Mouse (Mus musculus) right cerebral cortex, adult 2 months (tissue): ENCODE results near the gene Fam76a.

Experiments used
- DNase-seq, 2 experiments: peaks; one replicate each; pipeline ENCODE4 v3.0.0; 2021 to 2022; ENCODE audit warnings: low spot score in 2 of 2

Fam76a gene

GRCm38 (mm10) chr4:132922558-132923008 lies at the start of gene Fam76a:
Gene Fam76a (minus strand): TSS chr4:132922558.
- DNase-seq = peak; percentile 100

- DNase-seq = no peak
These were observed 49.7 kb upstream of the Fam76a start for GRCm38 (mm10) chr4:132972101-132972500.

- no peak for DNase-seq
These were observed 49.2 kb upstream of the Fam76a start for GRCm38 (mm10) chr4:132971601-132972000.

GRCm38 (mm10) chr4:132968105-132968938 lies 46.0 kb upstream of the Fam76a start:
- DNase-seq = no peak

GRCm38 (mm10) chr4:132964473-132964872 lies 42.1 kb upstream of the Fam76a start:
- no peak for DNase-seq

GRCm38 (mm10) chr4:132964064-132964463 lies 41.7 kb upstream of the Fam76a start:
- no peak for DNase-seq

GRCm38 (mm10) chr4:132963436-132963835 lies 41.1 kb upstream of the Fam76a start:
- no peak for DNase-seq

GRCm38 (mm10) chr4:132962628-132963027 lies 40.3 kb upstream of the Fam76a start:
- no peak for DNase-seq

GRCm38 (mm10) chr4:132961866-132962265 lies 39.5 kb upstream of the Fam76a start:
- DNase-seq = no peak

- no peak for DNase-seq
These were observed 38.7 kb upstream of the Fam76a start for GRCm38 (mm10) chr4:132960864-132961639.

- DNase-seq = no peak
These were observed 38.0 kb upstream of the Fam76a start for GRCm38 (mm10) chr4:132960313-132960712.

GRCm38 (mm10) chr4:132959679-132960045 lies 37.3 kb upstream of the Fam76a start:
- DNase-seq = no peak

GRCm38 (mm10) chr4:132958741-132959678 lies 36.7 kb upstream of the Fam76a start:
- no peak for DNase-seq

GRCm38 (mm10) chr4:132955395-132955791 lies 33.0 kb upstream of the Fam76a start:
- no peak for DNase-seq

- DNase-seq = no peak
These were observed 32.4 kb upstream of the Fam76a start for GRCm38 (mm10) chr4:132954530-132955394.

GRCm38 (mm10) chr4:132950999-132951398 lies 28.6 kb upstream of the Fam76a start:
- no peak for DNase-seq

- no peak for DNase-seq
These were observed 27.6 kb upstream of the Fam76a start for GRCm38 (mm10) chr4:132949882-132950532.

- DNase-seq = peak in 1 of 2 experiments; percentile 52
These were observed 24.0 kb upstream of the Fam76a start for GRCm38 (mm10) chr4:132946047-132947001.
